11 mouse cellular contexts compared by ENCODE assay signal in genomic region chr12:11196830-11197229, GRCm38 (mm10). TPM values are rescaled to one million over a fixed set of nuclear protein-coding genes. Genes with fewer than 3 reads are reported as not detected.
DNase-seq lines count a peak whose midpoint lies in the region; ATAC-seq and TF ChIP-seq lines count a peak whose summit lies in the region.
"Had no signal": no experiment of that assay in that cellular context is flagged by ENCODE, and none has a peak within 500 bp of the region (broad histone marks: within the 10 kb centered on the region; RNA-seq: fewer than 3 reads in every experiment).

No protein-coding gene starts in this region.

- TF ChIP-seq EP300 in heart, postnatal 0 days (IDR thresholded peaks at IDR 0.05; ENCODE audit: low read depth), result no peak

- no peak overlapping the region for H3K27ac ChIP-seq in heart, postnatal 0 days (ENCODE audit: low read depth)
- no peak overlapping the region for H3K27ac ChIP-seq in neural tube, embryonic 12.5 days
- H3K27ac ChIP-seq in midbrain, embryonic 13.5 days, result no peak overlapping the region

- H3K27me3 ChIP-seq in heart, postnatal 0 days (ENCODE audit: control insufficient read depth, insufficient read depth, low read length), result no peaks in the 10 kb centered on the region
- no peaks in the 10 kb centered on the region for H3K27me3 ChIP-seq in neural tube, embryonic 12.5 days (replicated peaks)
- no peaks in the 10 kb centered on the region for H3K27me3 ChIP-seq in midbrain, embryonic 13.5 days

- DNase-seq in heart, postnatal 0 days (ENCODE audit: low spot score), result no peak
- DNase-seq in heart, postnatal 25 days (ENCODE audit: low spot score), result no peak
- no peak for DNase-seq in neural tube, embryonic 10.5 days (ENCODE audit: extremely low spot score, low spot score)
- DNase-seq in embryo, embryonic 10 days (ENCODE audit: low spot score), result no peak
- no peak for DNase-seq in cerebellum, adult 11-12 months

- intact Hi-C loops in heart, postnatal 25 days (cut with DNase I), result loop anchor here (5.0 kb wide), 2 partner anchors 90 to 140 kb away; no protein-coding TSS in a partner anchor

- no peaks in the 10 kb centered on the region for H3K36me3 ChIP-seq in heart, postnatal 0 days (replicated peaks; ENCODE audit: control insufficient read depth, insufficient read depth, low read length)
- H3K36me3 ChIP-seq in neural tube, embryonic 12.5 days, result no peaks in the 10 kb centered on the region
- H3K36me3 ChIP-seq in midbrain, embryonic 13.5 days, result no peaks in the 10 kb centered on the region

- H3K9ac ChIP-seq in heart, postnatal 0 days (replicated peaks; ENCODE audit: low read depth, low read length), result no peak overlapping the region
- H3K9ac ChIP-seq in neural tube, embryonic 12.5 days, result no peak overlapping the region
- no peak overlapping the region for H3K9ac ChIP-seq in midbrain, embryonic 13.5 days (replicated peaks)

- no peaks in the 10 kb centered on the region for H3K9me3 ChIP-seq in heart, postnatal 0 days (replicated peaks; ENCODE audit: control insufficient read depth, low read length)
- no peaks in the 10 kb centered on the region for H3K9me3 ChIP-seq in neural tube, embryonic 12.5 days
- no peaks in the 10 kb centered on the region for H3K9me3 ChIP-seq in midbrain, embryonic 13.5 days

- H3K4me1 ChIP-seq in heart, postnatal 0 days (ENCODE audit: control insufficient read depth, insufficient read depth), result no peaks in the 10 kb centered on the region
- no peaks in the 10 kb centered on the region; the same call in 1 of the 2 replicates for H3K4me1 ChIP-seq in neural tube, embryonic 12.5 days
- peaks cover 3% of the 10 kb centered on the region; the same call in 1 of the 2 replicates for H3K4me1 ChIP-seq in midbrain, embryonic 13.5 days (replicated peaks)

- H3K4me2 ChIP-seq in heart, postnatal 0 days (ENCODE audit: low read depth, low read length), result peak overlapping the region; percentile 59
- no peak overlapping the region for H3K4me2 ChIP-seq in neural tube, embryonic 12.5 days (replicated peaks)
- peak overlapping the region; percentile 43 for H3K4me2 ChIP-seq in midbrain, embryonic 13.5 days (replicated peaks)

- no peak for TF ChIP-seq CTCF in heart, postnatal 0 days (IDR thresholded peaks at IDR 0.05; ENCODE audit: low read depth)

- no peak for ATAC-seq in heart, postnatal 0 days (ENCODE audit: insufficient read depth, low read depth)
- ATAC-seq in neural tube, embryonic 12.5 days (ENCODE audit: low FRiP score, low read depth), result 0 out of 2 replicates have a peak, but pooled peaks have one; percentile 16
- peak; percentile 49; the same call in 1 of the 2 replicates for ATAC-seq in granulocyte monocyte progenitor cell, adult 5-6 weeks (replicated peaks; ENCODE audit: poor library complexity, severe bottlenecking)
- 0 out of 2 replicates have a peak, but pooled peaks have one; percentile 59 for ATAC-seq in midbrain, embryonic 13.5 days

- no peak overlapping the region for H3K4me3 ChIP-seq in heart, postnatal 0 days (ENCODE audit: low read depth, low read length)
- H3K4me3 ChIP-seq in neural tube, embryonic 12.5 days, result no peak overlapping the region
- H3K4me3 ChIP-seq in midbrain, embryonic 13.5 days (replicated peaks), result no peak overlapping the region

- 46% methylated on average over 5 of the region's 5 CpGs for WGBS in heart, postnatal 0 days
- 63% methylated on average over 5 of the region's 5 CpGs for WGBS in neural tube, embryonic 12.5 days
- 50% methylated on average over 5 of the region's 5 CpGs for WGBS in midbrain, embryonic 13.5 days

RNA-seq across cellular contexts. Expression of gene Msgn1, which starts 11.9 kb away (rescaled TPM):
- not detected in 2 replicates for total RNA-seq in heart, postnatal 0 days (2014; rRNA removed; ENCODE audit: low replicate concordance)
- polyA plus RNA-seq in heart, postnatal 0 days (2015; fragmentation: Nextera tagmentation; extraction: Ambion mirVana), result not detected in 2 replicates
- total RNA-seq in heart, postnatal 25 days (2021), result not detected
- polyA plus RNA-seq in neural tube, embryonic 12.5 days (2016; fragmentation: Nextera tagmentation; extraction: Ambion mirVana), result not detected in 2 replicates
- not detected in 2 replicates for total RNA-seq in granulocyte monocyte progenitor cell, adult 5-6 weeks (2014; fragmentation: Nextera tagmentation)
- total RNA-seq in granulocyte monocyte progenitor cell, adult 5-6 weeks (2017), result not detected in 2 replicates
- polyA plus RNA-seq in midbrain, embryonic 13.5 days (2015; fragmentation: Nextera tagmentation; extraction: Ambion mirVana), result not detected in 2 replicates
- total RNA-seq: heart, postnatal 14 days; left cerebral cortex, postnatal 14 days had no signal
- polyA plus RNA-seq: large intestine, adult 2 months had no signal

RNA-seq across cellular contexts. Expression of gene Kcns3, which starts 46.0 kb away (rescaled TPM):
- 0.08 and 1.2 TPM in 2 replicates for total RNA-seq in heart, postnatal 0 days (2014; rRNA removed; ENCODE audit: low replicate concordance)
- polyA plus RNA-seq in heart, postnatal 0 days (2015; fragmentation: Nextera tagmentation; extraction: Ambion mirVana), result 0.18 TPM in 2 replicates
- under 1 TPM; 0.29 to 0.39 TPM for total RNA-seq in heart, postnatal 25 days (2021)
- polyA plus RNA-seq in neural tube, embryonic 12.5 days (2016; fragmentation: Nextera tagmentation; extraction: Ambion mirVana), result 1.1 TPM in 2 replicates
- total RNA-seq in granulocyte monocyte progenitor cell, adult 5-6 weeks (2014; fragmentation: Nextera tagmentation), result not detected in 2 replicates
- not detected in 2 replicates for total RNA-seq in granulocyte monocyte progenitor cell, adult 5-6 weeks (2017)
- 0.22 and 0.46 TPM in 2 replicates for polyA plus RNA-seq in midbrain, embryonic 13.5 days (2015; fragmentation: Nextera tagmentation; extraction: Ambion mirVana)
